Mouse (Mus musculus) hindbrain, embryonic 11.5 days (tissue): ENCODE results near the gene Ormdl2. TPM values are rescaled to one million over a fixed set of nuclear protein-coding genes. Genes with fewer than 3 reads are reported as not detected.
"Not testable (repeated sequence)": the region's sequence is repeated elsewhere in the genome, so short reads cannot be mapped to it uniquely, and the experiment has no call there.

Source experiments
- ATAC-seq: fragments of 200-750 bp; cut with Nextera tagmentation; 2 replicates; pipeline ENCODE4 v1.8.0; 2017; ENCODE audit warnings: mild to moderate bottlenecking, moderate TSS enrichment, moderate library complexity; ENCODE audit not compliant: low FRiP score
- DNase-seq: peaks from one replicate; pipeline ENCODE4 v3.0.0-alpha.2; 2015; ENCODE audit warnings: low spot score
- H3K27ac ChIP-seq: fragments of 300-500 bp; sonication (generic); 2 replicates; pipeline ENCODE4 v1.5.1; 2014; ENCODE audit warnings: mild to moderate bottlenecking, low read depth, low read length
- H3K27me3 ChIP-seq: fragments of 300-500 bp; sonication (generic); 2 replicates; pipeline ENCODE4 v1.6.1; 2014; ENCODE audit warnings: mild to moderate bottlenecking, low read length, moderate library complexity, mixed read lengths; ENCODE audit not compliant: control insufficient read depth, insufficient read depth
- H3K36me3 ChIP-seq: fragments of 300-500 bp; sonication (generic); 2 replicates; pipeline ENCODE4 v1.6.1; 2014; ENCODE audit warnings: mild to moderate bottlenecking, low read length, moderate library complexity, mixed read lengths; ENCODE audit not compliant: control insufficient read depth, insufficient read depth
- H3K4me1 ChIP-seq: fragments of 300-500 bp; sonication (generic); replicated peaks from 2 replicates; pipeline ENCODE4 v1.6.1; 2014; ENCODE audit warnings: low read length, mixed read lengths; ENCODE audit not compliant: control insufficient read depth, insufficient read depth
- H3K4me2 ChIP-seq: fragments of 300-500 bp; sonication (generic); replicated peaks from 2 replicates; pipeline ENCODE4 v1.6.1; 2014; ENCODE audit warnings: mild to moderate bottlenecking, low read depth, low read length
- H3K4me3 ChIP-seq: fragments of 300-500 bp; sonication (generic); 2 replicates; pipeline ENCODE4 v1.5.1; 2014; ENCODE audit warnings: low read depth, low read length
- H3K9ac ChIP-seq: fragments of 300-500 bp; sonication (generic); 2 replicates; pipeline ENCODE4 v1.6.1; 2014; ENCODE audit warnings: low read depth, low read length
- H3K9me3 ChIP-seq: fragments of 300-500 bp; sonication (generic); 2 replicates; pipeline ENCODE4 v1.6.1; 2016; ENCODE audit warnings: low read length; ENCODE audit not compliant: control insufficient read depth
- WGBS: fragments of 180-500 bp; shearing (Covaris S2); extraction: QIAGEN DNeasy Blood & Tissue Kit; methylation state at CpG from one replicate; pipeline ENCODE4 v1.1.7; 2014; 5-methylcytosine and 5-hydroxymethylcytosine counted together
- polyA plus RNA-seq: library from polyadenylated mRNA; unstranded; fragments of >200 nt; fragmentation: Nextera tagmentation; extraction: Ambion mirVana; gene quantifications from 2 replicates; pipeline ENCODE4 v1.2.1, GENCODE M21; 2014

The Ormdl2 gene
- polyA plus RNA-seq, 1 experiment from 2014 or later = 64.8 TPM

- Histone ChIP-seq H3K4me1 (no peaks in the 10 kb centered on the region), H3K4me2 (no peak overlapping the region), H3K9ac (no peak overlapping the region), H3K27ac (no peak overlapping the region), H3K27me3 (no peaks in the 10 kb centered on the region), H3K36me3 (0 out of 2 replicates have a peak, but pooled peaks cover 5% of the 10 kb centered on the region), H3K4me3 (no peak overlapping the region), H3K9me3 (no peaks in the 10 kb centered on the region)
- DNase-seq = no peak
- no peak for ATAC-seq
- 94% methylated on average over 5 of the region's 5 CpGs for WGBS
Observed at GRCm38 (mm10) chr10:128843260-128843659, 21.8 kb upstream of the Ormdl2 start.

GRCm38 (mm10) chr10:128840612-128841011 is 19.2 kb upstream of the Ormdl2 start:
- ATAC-seq (no peak), DNase-seq (no peak)
- Histone ChIP-seq H3K4me2 (no peak overlapping the region), H3K4me3 (no peak overlapping the region), H3K36me3 (0 out of 2 replicates have a peak, but pooled peaks cover 5% of the 10 kb centered on the region), H3K9me3 (no peaks in the 10 kb centered on the region), H3K27me3 (no peaks in the 10 kb centered on the region), H3K27ac (no peak overlapping the region), H3K9ac (no peak overlapping the region), H3K4me1 (no peaks in the 10 kb centered on the region)

GRCm38 (mm10) chr10:128839434-128839833 is 18.0 kb upstream of the Ormdl2 start:
- Histone ChIP-seq H3K4me2 (no peak overlapping the region), H3K4me3 (no peak overlapping the region), H3K9me3 (no peaks in the 10 kb centered on the region), H3K27me3 (no peaks in the 10 kb centered on the region), H3K9ac (no peak overlapping the region), H3K4me1 (no peaks in the 10 kb centered on the region), H3K27ac (no peak overlapping the region), H3K36me3 (0 out of 2 replicates have a peak, but pooled peaks cover 5% of the 10 kb centered on the region)
- ATAC-seq (no peak), DNase-seq (no peak)

- no peaks in the 10 kb centered on the region for H3K4me1 ChIP-seq
- H3K36me3 ChIP-seq = peaks cover 3% of the 10 kb centered on the region; the same call in 1 of the 2 replicates
- no peak overlapping the region for H3K9ac ChIP-seq
- H3K4me2 ChIP-seq = no peak overlapping the region
- no peak overlapping the region for H3K27ac ChIP-seq
- no peak overlapping the region for H3K4me3 ChIP-seq
- DNase-seq (no peak), ATAC-seq (no peak)
- no peaks in the 10 kb centered on the region for H3K9me3 ChIP-seq
- H3K27me3 ChIP-seq = no peaks in the 10 kb centered on the region
Observed at GRCm38 (mm10) chr10:128837400-128837799, 16.0 kb upstream of the Ormdl2 start.

GRCm38 (mm10) chr10:128823821-128824220 is 2.4 kb upstream of the Ormdl2 start:
- DNase-seq (no peak), ATAC-seq (no peak)
- WGBS = 96% methylated on average over 9 of the region's 9 CpGs
- Histone ChIP-seq H3K4me2 (no peak overlapping the region), H3K27me3 (no peaks in the 10 kb centered on the region), H3K9ac (no peak overlapping the region), H3K4me3 (no peak overlapping the region), H3K27ac (no peak overlapping the region), H3K9me3 (no peaks in the 10 kb centered on the region), H3K36me3 (no peaks in the 10 kb centered on the region), H3K4me1 (peaks cover 3% of the 10 kb centered on the region; the same call in 1 of the 2 replicates)

GRCm38 (mm10) chr10:128823087-128823486 is 1.6 kb upstream of the Ormdl2 start:
- H3K4me1 ChIP-seq, H3K9me3 ChIP-seq, ATAC-seq, H3K36me3 ChIP-seq, H3K27ac ChIP-seq, H3K27me3 ChIP-seq, H3K9ac ChIP-seq, DNase-seq: not testable (repeated sequence)
- WGBS = 79% methylated on average over 4 of the region's 4 CpGs
- H3K4me2 ChIP-seq = peak overlapping the region; percentile 76; the same call in 1 of the 2 replicates
- H3K4me3 ChIP-seq = peak overlapping the region; percentile 82; the same call in 1 of the 2 replicates

- Histone ChIP-seq H3K4me1 (peaks cover 3% of the 10 kb centered on the region; the same call in 1 of the 2 replicates), H3K27me3 (no peaks in the 10 kb centered on the region), H3K36me3 (peaks cover 5% of the 10 kb centered on the region; the same call in 1 of the 2 replicates), H3K27ac (peak overlapping the region; percentile 48; the same call in 1 of the 2 replicates), H3K4me2 (peak overlapping the region; percentile 76), H3K9me3 (no peaks in the 10 kb centered on the region), H3K9ac (peak overlapping the region; percentile 74), H3K4me3 (peak overlapping the region; percentile 82)
- no peak for DNase-seq
- WGBS = 4% methylated on average over 13 of the region's 13 CpGs
- ATAC-seq = peak; percentile 12
Observed at GRCm38 (mm10) chr10:128822135-128822534, 690 bp upstream of the Ormdl2 start.

- no peak for ATAC-seq
Observed at GRCm38 (mm10) chr10:128820217-128820616, 1.2 kb downstream of the Ormdl2 start.

GRCm38 (mm10) chr10:128817033-128817432 is 4.4 kb downstream of the Ormdl2 start, which contains the start of gene Sarnp:
Gene Sarnp, plus strand, starts transcription at chr10:128817333.
- H3K36me3 ChIP-seq = peaks cover 17% of the 10 kb centered on the region
- no peak within 1 kb of the TSS for H3K4me2 ChIP-seq
- H3K27me3 ChIP-seq = no peaks in the 10 kb centered on the region
- H3K4me1 ChIP-seq = no peaks in the 10 kb centered on the region
- no peak within 1 kb of the TSS for H3K4me3 ChIP-seq
- no peak for ATAC-seq
- DNase-seq = no peak
- H3K9me3 ChIP-seq = no peaks in the 10 kb centered on the region
- 92% methylated on average over 13 of the region's 13 CpGs for WGBS
- H3K9ac ChIP-seq = no peak within 1 kb of the TSS
- no peak within 1 kb of the TSS for H3K27ac ChIP-seq

More at GRCm38 (mm10) chr10:128820217-128820616, 1.2 kb downstream of the Ormdl2 start:
- Histone ChIP-seq H3K9ac (no peak overlapping the region), H3K9me3 (no peaks in the 10 kb centered on the region), H3K4me1 (peaks cover 3% of the 10 kb centered on the region; the same call in 1 of the 2 replicates), H3K4me3 (0 out of 2 replicates have a peak overlapping the region, but pooled peaks have one; percentile 12), H3K36me3 (peaks cover 13% of the 10 kb centered on the region), H3K27me3 (no peaks in the 10 kb centered on the region), H3K27ac (no peak overlapping the region), H3K4me2 (no peak overlapping the region)
- 94% methylated on average over 4 of the region's 4 CpGs for WGBS
- no peak for DNase-seq
